Mouse (Mus musculus) MEL (cell line): ENCODE results near the gene Borcs8.

ENCODE experiments used
- CHD1 ChIP-seq: IDR thresholded peaks from 2 replicates; pipeline ENCODE4 v1.6.1; 2012; ENCODE audit warnings: low read depth, mild to moderate bottlenecking, inconsistent platforms, low read length, improper control_type of control experiment
- MEF2A ChIP-seq: IDR thresholded peaks from 2 replicates; pipeline ENCODE4 v1.6.1; 2014; ENCODE audit warnings: low read depth, mild to moderate bottlenecking, inconsistent platforms, low read length, improper control_type of control experiment; ENCODE audit not compliant: poor library complexity, insufficient replicate concordance, severe bottlenecking; ENCODE audit errors: extremely low read depth
- ZMIZ1 ChIP-seq: IDR thresholded peaks from 2 replicates; pipeline ENCODE4 v1.6.1; 2012; ENCODE audit warnings: low read depth, mild to moderate bottlenecking, inconsistent platforms, low read length, improper control_type of control experiment, moderate library complexity

- TF ChIP-seq ZMIZ1, result no peak
- TF ChIP-seq MEF2A, result no peak
- no peak for TF ChIP-seq CHD1
Observed at GRCm38 (mm10) chr8:70118726-70119700, 20.3 kb upstream of the Borcs8 start.
